Mouse (Mus musculus): ENCODE results near the gene Cym.

The Cym gene

DNA sequence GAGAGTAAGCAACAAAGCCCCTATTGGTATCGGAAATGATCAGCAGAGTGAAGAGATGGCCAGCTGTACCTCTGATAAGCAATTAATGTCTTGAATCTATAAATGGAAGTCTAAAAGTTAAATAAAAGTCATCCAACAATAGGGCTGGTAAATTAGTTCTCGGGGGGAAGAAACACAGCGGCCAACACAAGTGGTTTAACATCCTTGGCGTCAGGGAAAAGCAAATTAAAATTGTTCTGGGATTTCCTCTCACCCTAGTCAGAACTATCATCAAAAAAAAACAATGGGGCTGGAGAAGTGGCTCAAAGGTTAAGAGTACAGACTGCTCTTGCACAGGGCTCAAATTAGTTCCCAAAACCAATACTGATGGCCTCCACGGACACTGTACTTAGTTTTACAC is 4.3 kb upstream of the Cym start:
- no peak for DNase-seq (ENCODE audit: extremely low spot score, low read depth, low spot score)

DNA sequence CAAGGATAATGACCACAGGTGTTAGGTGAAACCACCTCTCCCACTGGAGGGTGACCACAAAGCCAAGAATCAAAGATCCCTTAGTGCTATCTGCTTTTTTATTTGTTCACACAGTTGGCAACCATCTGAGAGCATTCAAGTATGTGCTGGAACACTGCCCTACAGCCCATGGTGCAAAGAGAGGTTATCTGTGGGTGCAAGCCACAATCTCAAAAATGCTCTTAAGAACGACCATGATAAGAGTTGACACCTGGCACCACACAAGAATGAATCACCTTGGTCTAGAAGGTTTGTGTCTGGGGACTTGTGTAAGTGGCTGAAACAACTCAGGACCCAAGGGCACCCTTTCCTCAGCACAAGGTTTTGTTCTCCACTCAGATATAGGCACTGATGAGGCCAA is 1.7 kb upstream of the Cym start:
- no peak for DNase-seq (ENCODE audit: extremely low spot score, low read depth, low spot score)

DNA sequence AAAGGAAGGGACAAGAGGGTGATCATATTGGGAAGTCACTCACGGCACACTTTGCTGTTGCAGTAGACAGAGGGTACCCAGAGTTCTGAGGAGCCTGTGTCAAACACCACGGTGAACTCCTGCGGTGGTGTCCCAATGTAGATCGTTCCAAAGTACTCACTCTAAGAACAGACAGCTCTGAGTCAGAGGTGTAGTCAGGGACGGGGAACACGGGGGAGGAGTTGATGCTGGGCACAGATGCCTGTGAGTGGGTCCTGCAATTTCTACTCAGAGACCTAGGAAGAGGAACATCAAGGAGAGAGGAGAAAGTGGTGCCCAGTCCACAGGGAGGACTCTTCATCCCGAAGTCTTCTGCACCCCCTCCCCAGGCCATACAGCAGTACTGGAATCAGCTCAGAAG is 3.0 kb downstream of the Cym start:
- no peak for DNase-seq (ENCODE audit: extremely low spot score, low read depth, low spot score)

DNA sequence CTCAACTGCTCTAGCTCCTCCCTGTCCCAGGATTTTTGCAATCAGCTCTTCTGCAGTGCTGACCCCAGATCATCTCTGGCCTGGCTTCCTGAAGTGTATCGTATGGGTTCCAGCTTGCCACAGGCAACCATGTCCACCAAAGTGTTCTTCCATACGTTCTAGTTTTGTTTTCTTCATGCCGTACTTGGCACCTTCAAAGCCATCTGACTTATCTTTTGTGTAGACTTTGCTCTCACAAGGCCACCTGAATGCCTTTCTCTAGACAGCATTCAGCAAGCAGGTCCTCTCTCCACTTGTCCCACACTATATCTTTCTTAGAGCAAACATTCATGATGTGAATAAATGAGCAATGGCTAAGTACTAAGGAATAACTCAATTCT is 4.4 kb downstream of the Cym start:
- no peak for DNase-seq (ENCODE audit: extremely low spot score, low read depth, low spot score)

DNA sequence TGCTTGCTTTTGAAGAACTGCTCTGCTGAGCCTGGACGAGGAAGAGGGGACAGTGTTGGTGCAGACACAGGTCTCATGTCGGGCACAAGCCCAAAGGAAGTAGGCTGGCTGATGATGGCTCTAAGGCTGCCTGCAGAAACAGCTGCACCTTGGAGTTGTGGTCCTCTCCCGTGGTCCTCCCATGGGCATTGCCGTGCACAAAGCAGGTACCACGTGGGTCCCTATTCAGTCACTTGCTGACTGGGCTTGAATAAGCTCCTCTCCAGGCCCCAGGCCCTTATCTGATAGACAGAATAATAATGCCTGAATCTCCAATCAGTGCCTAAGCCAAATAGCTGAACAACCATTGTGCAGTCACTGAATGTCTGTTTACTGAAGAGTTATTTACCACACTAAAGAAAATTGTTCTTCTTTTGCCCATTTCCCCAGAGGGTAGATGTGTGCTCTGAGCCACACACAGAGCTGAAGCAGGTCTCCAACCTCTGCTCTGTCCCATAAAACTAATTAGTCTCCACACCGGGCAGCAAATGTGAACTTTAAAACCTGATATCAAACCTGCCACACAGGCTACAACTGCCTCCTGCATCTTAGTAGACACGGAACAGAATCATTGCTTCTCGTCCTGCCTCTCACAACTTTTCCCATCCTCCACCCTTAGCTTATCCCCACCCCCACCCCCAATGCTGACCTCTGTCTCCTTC is 5.0 kb downstream of the Cym start:
- DNase-seq (ENCODE audit: extremely low spot score, low read depth, low spot score), result no peak

DNA sequence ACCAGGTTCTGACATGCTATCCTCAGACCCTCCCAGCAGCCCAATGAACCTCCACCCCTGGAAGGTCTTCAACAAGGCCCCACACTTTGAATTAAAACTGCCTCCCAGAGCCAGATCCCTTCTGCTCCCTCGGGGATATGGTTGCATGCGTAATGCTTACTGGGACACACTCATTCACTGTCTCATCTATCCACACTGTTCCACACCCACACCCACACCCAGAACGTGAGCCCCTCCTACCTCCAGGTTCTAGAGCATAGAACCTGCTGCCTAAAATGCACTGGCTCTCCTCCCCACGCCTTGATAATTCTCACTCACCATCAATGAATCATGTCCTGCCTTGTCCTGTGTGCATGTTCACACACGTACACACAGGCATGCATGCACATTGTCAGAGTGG is 6.9 kb downstream of the Cym start:
- no peak for DNase-seq (ENCODE audit: extremely low spot score, low read depth, low spot score)

DNA sequence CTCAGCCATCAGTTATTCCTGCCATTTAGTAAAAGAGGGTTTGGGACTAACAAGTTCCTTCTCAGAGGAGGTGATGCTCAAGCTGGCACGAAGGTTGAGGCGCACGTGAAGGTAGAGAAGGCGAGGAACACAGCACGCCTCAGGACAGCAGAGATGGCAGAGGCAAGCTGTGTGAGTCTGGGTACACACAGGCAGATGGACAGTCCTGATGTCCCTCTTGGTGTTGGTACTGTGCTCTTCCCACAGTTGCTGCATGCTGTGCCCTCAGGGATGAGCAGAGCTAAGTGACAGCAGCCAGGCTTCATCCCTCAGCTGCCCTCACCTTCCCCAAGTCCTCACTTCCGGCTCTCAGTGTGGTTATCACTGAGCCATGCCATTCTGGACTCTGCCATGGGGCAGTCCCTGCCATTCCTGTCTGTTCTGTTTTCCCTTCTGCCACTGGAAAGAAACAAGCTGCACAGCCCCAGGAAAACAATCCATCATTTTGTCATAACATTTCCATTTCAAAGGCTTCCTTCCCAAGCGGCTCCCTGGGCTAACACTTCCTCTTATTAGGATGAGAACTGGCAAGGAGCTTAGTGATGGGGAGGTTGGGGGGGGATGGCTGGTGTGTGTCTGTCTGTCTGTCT is 13.8 kb downstream of the Cym start:
- no peak for DNase-seq (ENCODE audit: extremely low spot score, low read depth, low spot score)

DNA sequence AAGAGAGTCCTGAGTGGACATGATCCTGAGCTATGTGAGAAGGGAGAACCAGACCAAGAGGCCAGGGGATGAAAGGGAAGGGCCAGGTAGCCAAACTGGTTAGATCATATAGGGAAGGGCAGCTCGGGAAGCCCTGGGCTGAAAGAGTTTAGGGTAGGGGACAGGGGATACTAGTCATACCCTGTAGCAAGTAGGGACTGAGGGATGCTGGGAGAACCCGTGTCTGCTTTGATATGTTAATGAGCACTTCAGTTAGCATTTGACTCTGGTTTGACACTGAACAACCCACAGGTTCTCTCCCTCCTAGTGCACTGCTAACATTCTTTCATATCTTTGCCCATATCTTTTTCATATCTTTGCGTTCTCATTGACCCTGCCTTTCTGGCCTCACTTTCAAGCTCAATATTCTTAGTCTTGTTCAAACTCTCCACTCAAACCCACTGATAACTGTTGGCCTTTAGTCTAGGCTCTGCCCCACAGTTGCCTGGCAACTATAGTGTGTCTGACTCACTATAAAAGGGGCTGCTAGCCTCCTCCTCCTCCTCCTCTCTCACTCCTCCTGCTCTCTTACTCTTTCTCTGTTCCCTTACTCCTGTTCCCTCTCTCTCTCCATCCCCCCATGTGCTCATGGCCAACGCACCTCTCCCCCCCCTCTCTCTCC is 14.9 kb downstream of the Cym start:
- DNase-seq (ENCODE audit: extremely low spot score, low read depth, low spot score), result no peak

DNA sequence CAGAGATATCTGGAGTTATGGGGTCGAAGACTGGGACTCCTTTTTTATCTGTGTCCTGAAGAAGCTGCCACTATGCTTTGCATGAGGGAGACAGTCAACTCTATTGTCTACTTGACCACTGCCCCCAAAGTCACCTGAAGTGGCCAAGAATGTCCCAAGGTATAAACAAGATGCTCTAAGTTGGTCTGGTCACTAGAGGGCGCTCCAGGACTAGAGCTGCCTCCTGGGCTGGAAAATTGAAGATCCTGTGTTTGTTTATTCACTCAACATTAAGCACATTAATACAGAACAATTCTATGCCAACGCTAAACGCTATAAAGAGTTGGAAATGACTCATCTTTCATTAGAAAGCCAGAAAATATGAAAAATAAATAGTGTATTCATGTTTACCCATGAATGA is 15.5 kb downstream of the Cym start:
- peak; percentile 33 for DNase-seq (ENCODE audit: extremely low spot score, low read depth, low spot score)

DNA sequence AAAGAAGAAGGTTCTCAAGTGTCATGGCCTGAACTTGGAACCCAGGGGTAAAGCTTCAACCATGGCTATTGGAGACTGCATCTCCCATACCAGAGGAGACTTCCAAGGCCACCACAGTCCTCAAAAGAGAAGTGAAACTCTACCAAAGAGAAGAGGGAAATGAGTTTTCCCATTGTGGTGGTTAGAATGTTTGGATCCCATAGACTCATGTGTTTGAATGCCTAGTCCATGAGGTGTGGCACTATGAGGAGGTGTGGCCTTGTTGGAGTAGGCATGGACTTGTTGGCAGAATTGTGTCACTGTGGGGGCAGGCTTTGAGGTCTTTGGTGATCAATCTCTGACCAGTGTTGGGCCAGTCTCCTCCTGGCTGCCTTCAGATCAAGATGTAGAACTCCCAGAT is 16.4 kb downstream of the Cym start:
- DNase-seq (ENCODE audit: extremely low spot score, low read depth, low spot score), result no peak

DNA sequence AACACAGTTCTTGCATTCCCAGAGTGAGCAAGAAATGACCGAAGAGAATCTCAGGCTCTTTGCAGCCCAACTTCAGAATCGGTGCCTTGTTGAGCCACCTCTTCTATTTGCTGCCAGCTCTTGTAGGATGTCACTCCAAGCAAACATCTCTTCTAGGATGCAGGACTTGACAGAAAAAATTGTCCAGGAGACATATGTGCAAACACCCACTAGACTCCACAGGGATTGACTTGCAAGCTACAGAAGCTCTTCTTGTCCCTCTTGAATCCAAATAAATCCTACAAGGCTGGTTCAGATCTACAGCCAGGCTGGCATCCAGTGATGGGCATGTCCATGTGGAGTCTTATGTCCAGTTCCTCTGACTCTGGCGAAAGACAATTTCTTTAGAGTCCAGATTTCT is 17.1 kb downstream of the Cym start:
- DNase-seq (ENCODE audit: extremely low spot score, low read depth, low spot score), result no peak

DNA sequence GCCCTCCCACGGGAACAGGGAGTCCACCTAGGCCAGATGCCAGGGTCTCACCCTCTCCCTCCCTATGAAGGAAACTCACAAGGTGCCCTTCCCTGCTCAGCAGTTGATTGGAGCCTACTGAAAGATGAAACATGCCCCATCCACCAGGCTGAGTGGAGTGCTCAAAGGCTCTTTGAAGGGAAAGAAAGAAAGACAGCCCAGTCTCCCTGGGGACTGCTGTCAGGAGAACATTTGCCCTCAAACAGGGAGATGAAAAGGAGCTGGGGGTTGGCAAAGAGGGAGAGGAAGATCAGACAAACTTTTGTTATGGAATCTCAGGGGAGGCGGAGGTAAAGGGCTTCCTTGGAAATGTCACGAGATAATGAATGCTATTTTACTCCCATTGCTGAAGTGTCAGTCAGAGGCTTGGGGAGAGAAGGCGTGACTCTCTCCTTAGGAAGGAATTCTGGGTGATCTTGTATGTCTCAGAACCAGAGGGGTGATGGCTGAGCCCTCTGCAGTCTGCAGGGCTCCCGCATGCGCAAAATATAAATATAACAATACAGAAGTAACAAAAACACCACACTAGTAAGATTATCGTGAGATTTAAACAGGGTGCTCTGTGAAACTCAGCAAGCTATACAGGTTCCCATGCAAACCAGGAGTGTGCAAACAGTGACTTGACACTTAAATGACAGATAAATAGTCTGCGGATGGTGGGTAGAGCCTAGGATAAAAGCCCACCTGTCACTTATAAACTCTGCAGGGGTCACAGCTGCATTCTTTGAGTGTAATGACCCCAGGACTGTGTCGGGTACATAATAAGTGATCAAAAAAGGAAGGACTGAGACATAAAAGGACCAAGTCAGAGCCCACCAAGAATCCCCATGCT is 20.0 kb downstream of the Cym start:
- no peak for DNase-seq (ENCODE audit: extremely low spot score, low read depth, low spot score)

DNA sequence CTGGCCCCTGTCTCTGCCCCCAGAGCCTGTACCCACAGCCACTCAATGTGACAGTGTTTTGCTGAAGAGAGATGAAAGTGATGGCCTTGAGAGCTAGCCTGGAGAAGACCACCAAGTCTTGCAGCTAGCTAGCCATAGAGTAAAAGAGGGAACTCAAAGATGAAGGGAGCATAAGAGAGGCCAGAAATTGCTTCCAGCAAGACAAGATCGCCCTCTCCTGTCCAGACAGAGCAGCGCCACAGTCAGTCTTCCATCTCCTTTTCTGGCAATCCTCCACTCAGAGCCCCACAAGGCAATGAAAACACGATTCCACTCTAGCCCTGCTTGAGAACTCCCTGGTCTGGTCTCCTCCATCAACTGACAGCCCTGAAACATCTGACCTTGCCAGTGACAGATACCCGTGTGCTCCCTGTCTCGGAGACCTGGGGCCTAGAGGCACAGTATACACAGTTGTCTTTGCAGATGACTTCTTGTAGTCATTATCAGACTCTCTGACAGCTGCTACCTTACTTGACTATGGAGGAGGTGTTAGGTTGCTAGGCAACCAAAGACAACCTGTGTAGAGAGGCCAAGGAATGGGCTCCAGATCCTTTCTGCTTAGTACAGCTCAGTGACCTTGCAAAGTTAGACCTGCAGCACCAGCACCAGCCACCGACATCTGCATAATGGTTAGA is 33.2 kb downstream of the Cym start:
- no peak for DNase-seq (ENCODE audit: extremely low spot score, low read depth, low spot score)

DNA sequence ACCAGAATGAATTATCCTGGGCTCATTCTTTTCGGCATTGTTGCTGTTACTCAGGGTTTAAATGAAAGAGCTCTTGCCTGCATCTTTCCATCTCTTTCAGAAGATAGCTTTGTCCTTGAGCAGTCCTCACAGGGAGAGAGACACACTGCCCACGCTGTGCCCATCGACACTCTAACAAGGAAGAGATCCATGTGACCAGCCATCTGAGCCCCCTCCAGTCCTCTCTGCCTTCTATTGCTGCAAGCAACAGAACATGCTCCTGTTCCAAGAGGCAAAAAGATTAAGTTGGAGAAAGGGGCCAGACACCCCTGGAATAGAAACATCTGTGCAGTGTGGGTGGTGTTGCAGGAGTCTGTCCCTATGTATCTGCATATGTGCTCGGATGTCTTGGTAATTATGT is 34.5 kb downstream of the Cym start:
- DNase-seq (ENCODE audit: extremely low spot score, low read depth, low spot score), result no peak

DNA sequence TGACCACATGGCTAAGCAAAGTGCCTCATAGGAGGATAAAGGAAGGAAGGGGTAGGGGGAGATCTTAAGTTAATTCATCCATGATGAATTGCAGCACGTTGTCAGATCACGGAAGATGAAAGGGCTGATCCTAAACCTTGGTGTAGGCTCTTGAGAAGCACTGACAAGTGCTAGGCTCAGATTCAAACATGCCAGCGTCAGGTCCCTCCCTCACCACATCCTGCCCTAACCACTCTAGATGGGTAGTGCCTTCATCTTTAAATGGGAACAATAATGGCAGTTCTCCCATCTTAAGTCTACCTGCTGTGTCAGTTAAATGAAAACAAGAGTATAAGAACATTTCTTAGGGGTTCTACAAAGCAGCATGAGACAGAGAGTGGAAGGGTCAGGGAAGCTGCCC is 35.9 kb downstream of the Cym start:
- no peak for DNase-seq (ENCODE audit: extremely low spot score, low read depth, low spot score)

DNA sequence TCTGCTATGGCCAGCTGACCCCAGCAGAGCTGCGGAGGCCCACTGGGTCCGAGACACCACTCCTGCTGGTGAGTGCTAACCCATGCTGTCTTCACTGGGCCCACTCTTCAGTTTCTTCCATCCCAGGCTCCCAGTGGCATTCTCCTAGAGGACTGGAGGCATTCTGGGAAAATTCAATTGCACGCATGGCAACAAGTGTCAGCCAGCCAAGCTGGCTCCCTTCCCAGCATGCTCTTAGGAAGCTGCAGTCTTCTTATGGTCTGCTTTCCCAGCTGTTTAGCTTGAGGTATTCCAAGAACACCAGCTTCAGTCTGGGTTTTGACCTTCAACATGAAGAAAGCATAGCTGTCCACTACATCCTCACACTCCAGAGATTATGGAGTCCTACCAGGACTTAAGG is 38.4 kb downstream of the Cym start:
- no peak for DNase-seq (ENCODE audit: extremely low spot score, low read depth, low spot score)

DNA sequence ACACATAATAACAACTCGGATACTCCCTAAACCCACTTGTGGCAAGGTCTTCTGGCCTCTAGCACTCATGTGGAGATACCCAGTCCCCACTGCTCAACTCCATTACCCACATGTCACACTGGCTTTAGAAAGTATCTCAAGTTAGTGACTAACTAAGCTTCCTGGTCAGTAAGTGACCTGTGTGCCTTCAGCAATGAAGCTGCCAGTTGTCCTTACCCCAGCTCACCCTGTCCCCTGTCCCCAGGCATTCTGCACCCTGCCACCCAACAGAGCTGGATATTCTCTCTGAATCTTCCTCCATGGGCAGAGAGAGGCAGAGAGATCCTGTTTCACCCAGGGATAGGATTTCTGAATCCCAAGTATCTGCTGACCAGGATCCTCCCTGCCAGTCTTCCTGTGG is 38.8 kb downstream of the Cym start, which contains the start of gene Kcna10:
Gene Kcna10, plus strand, starts transcription at position 301 of the 400 bp plus-strand sequence.
- DNase-seq (ENCODE audit: extremely low spot score, low read depth, low spot score), result no peak

DNA sequence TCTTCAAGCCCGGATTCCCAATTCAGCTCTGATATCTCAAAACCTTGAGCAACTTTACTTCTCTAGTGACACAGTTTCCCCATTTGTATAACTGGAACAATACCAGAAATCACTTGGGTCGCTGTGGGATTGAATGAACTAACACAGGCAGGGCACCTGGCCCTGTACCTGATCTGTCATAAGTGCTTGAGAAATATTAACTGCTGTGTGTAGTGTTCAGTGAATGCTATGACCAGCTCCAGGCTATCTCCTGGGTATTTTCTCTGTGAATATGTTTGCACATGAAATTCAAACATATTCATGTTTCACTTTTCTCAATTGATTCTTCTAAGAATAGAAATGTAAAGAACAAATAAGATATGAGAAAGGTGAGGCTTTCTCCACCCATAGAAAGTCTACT is 40.7 kb downstream of the Cym start:
- no peak for DNase-seq (ENCODE audit: extremely low spot score, low read depth, low spot score)

DNA sequence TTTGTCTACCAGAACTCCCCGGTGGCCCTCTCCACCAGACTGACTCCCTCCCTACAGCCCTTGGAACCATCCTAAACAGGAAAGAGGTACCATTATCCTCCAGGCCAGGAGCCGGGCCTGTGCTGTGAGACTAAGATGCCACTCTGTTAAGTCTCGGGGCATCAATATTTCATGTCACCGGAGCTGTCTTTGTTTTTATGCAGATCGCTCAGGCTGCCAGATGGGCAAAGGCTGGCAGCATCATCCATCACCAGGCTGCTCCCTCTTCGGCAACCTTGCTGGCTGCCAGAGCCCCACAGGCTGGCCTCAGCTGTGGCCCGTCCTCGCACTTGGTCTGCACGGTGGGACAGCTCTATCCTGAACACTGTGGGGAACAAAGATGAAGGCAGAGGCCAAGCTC is 45.0 kb downstream of the Cym start:
- DNase-seq (ENCODE audit: extremely low spot score, low read depth, low spot score), result no peak

DNA sequence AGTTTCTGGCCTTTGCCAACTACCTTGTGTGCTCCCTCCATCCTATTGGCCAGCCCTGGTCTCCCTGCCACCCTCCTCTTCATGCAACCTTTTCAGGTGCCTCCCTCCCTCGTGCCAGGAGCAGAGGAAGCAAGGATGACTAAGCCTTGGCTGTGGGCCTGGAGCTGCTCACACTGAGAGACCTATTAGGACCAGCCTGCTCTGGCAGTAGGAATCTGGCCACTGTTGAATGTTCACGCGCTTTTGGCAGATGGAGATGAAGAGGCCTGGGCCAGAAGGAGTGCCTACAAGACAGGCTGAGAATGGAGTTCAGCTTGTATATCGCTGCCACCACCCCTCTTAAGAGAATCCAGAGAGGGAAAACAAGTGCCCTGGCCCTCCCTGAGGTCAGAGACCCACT is 46.0 kb downstream of the Cym start:
- DNase-seq (ENCODE audit: extremely low spot score, low read depth, low spot score), result no peak

DNA sequence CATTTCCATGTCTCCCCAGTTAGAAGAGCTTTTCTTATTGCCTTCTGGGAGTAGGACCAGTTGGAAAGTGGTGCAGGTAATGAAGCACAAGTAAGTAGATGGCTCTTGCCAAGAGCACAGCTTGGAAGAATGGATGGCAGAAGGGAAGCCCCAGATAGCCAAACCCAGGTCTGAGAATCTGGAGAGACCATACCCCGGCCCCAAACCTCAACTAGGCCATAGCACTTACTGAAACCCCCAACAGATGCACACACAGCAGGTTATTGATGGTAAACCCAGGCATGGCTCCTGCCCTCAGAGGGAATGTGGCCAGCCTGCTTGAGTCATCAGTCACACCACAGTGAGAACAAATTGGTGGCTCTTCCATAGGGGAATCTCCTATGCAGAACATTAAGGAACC is 49.0 kb downstream of the Cym start:
- DNase-seq (ENCODE audit: extremely low spot score, low read depth, low spot score), result no peak
